Mouse (Mus musculus) stomach, embryonic 14.5 days (tissue): ENCODE data around the gene Hist1h3g. TPM values are rescaled to one million over a fixed set of nuclear protein-coding genes. Genes with fewer than 3 reads are reported as not detected.

ENCODE experiments used
- ATAC-seq: fragments of 200-750 bp; cut with Nextera tagmentation; 2 replicates; pipeline ENCODE4 v1.8.0; 2017; ENCODE audit warnings: low read depth, moderate TSS enrichment; ENCODE audit not compliant: insufficient number of reproducible peaks, insufficient read depth, low FRiP score
- H3K27ac ChIP-seq: fragments of 300-500 bp; sonication (generic); 2 replicates; pipeline ENCODE4 v1.5.1; 2014; ENCODE audit warnings: mild to moderate bottlenecking, low read length, moderate library complexity, mixed read lengths
- H3K27me3 ChIP-seq: fragments of 300-500 bp; sonication (generic); 2 replicates; pipeline ENCODE4 v1.6.1; 2014; ENCODE audit warnings: low read length, control low read depth, mixed read lengths; ENCODE audit not compliant: control insufficient read depth, insufficient read depth
- H3K36me3 ChIP-seq: fragments of 300-500 bp; sonication (generic); 2 replicates; pipeline ENCODE4 v1.6.1; 2014; ENCODE audit warnings: mild to moderate bottlenecking, control low read depth, low read length, moderate library complexity, mixed read lengths; ENCODE audit not compliant: control insufficient read depth, insufficient read depth
- H3K4me1 ChIP-seq: fragments of 300-500 bp; sonication (generic); 2 replicates; pipeline ENCODE4 v1.6.1; 2014; ENCODE audit warnings: low read length, control low read depth, mixed read lengths; ENCODE audit not compliant: control insufficient read depth, insufficient read depth
- H3K4me2 ChIP-seq: fragments of 300-500 bp; sonication (generic); replicated peaks from 2 replicates; pipeline ENCODE4 v1.6.1; 2014; ENCODE audit warnings: low read depth, low read length, control low read depth
- H3K4me3 ChIP-seq: fragments of 300-500 bp; sonication (generic); 2 replicates; pipeline ENCODE4 v1.5.1; 2014; ENCODE audit warnings: low read depth, low read length, control low read depth
- H3K9ac ChIP-seq: fragments of 300-500 bp; sonication (generic); replicated peaks from 2 replicates; pipeline ENCODE4 v1.6.1; 2014; ENCODE audit warnings: low read depth, mild to moderate bottlenecking, control low read depth, low read length, moderate library complexity, mixed read lengths
- H3K9me3 ChIP-seq: fragments of 300-500 bp; sonication (generic); 2 replicates; pipeline ENCODE4 v1.6.1; 2016; ENCODE audit warnings: low read depth, low read length, control low read depth; ENCODE audit not compliant: control insufficient read depth
- WGBS: fragments of 180-500 bp; shearing (Covaris S2); extraction: QIAGEN DNeasy Blood & Tissue Kit; methylation state at CpG from one replicate; pipeline ENCODE4 v1.1.7; 2014; 5-methylcytosine and 5-hydroxymethylcytosine counted together
- polyA plus RNA-seq: library from polyadenylated mRNA; unstranded; fragments of >200 nt; fragmentation: Nextera tagmentation; extraction: Ambion mirVana; gene quantifications from 2 replicates; pipeline ENCODE4 v1.2.1, GENCODE M21; 2014

Gene Hist1h3g
- polyA plus RNA-seq, 1 experiment from 2014 or later: 7.8 TPM

DNA sequence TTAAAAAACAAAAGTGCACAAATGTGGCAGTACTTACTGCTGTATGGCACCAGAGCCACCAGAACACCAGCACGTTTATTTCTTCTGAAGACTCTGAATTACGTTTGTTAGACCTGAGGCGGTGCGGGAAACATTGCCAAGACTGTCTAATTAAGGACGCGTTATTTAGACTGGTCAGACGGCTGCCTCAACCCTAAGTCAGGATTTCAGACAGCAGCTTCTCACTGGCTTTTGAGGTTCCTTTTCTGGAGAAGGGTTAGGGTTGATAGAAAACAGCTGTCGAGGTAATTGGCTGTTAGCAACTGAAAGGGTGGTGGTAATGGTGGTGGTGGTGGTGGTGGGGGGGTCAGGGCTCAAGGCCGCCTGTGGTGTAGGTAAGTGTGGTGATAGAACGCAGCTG lies 36.6 kb upstream of the Hist1h3g start:
- H3K9me3 ChIP-seq: no peaks in the 10 kb centered on the region
- H3K36me3 ChIP-seq: no peaks in the 10 kb centered on the region
- peaks cover 15% of the 10 kb centered on the region; the same call in 1 of the 2 replicates for H3K4me1 ChIP-seq
- peak overlapping the region; percentile 50 for H3K4me2 ChIP-seq
- WGBS: 5% methylated on average over 10 of the region's 10 CpGs
- H3K27ac ChIP-seq: no peak overlapping the region
- no peak; the same call in 1 of the 2 replicates for ATAC-seq
- H3K4me3 ChIP-seq: peak overlapping the region; percentile 28
- no peaks in the 10 kb centered on the region for H3K27me3 ChIP-seq
- H3K9ac ChIP-seq: no peak overlapping the region

- Histone ChIP-seq H3K4me1 (peaks cover 16% of the 10 kb centered on the region; the same call in 1 of the 2 replicates), H3K36me3 (no peaks in the 10 kb centered on the region), H3K4me3 (no peak overlapping the region), H3K27ac (no peak overlapping the region), H3K9me3 (no peaks in the 10 kb centered on the region), H3K9ac (no peak overlapping the region), H3K27me3 (no peaks in the 10 kb centered on the region), H3K4me2 (0 out of 2 replicates have a peak overlapping the region, but pooled peaks have one; percentile 3)
- no peak for ATAC-seq
- 17% methylated on average over 7 of the region's 7 CpGs for WGBS
Observed at GRCm38 (mm10) chr13:23499943-23500342, 35.3 kb upstream of the Hist1h3g start.

GRCm38 (mm10) chr13:23500424-23501200 lies 34.6 kb upstream of the Hist1h3g start:
- no peaks in the 10 kb centered on the region for H3K9me3 ChIP-seq
- ATAC-seq: 0 out of 2 replicates have a peak, but pooled peaks have one; percentile 65
- no peak overlapping the region for H3K9ac ChIP-seq
- H3K27me3 ChIP-seq: no peaks in the 10 kb centered on the region
- H3K36me3 ChIP-seq: no peaks in the 10 kb centered on the region
- 0 out of 2 replicates have a peak overlapping the region, but pooled peaks have one; percentile 8 for H3K4me3 ChIP-seq
- H3K4me1 ChIP-seq: peaks cover 22% of the 10 kb centered on the region; the same call in 1 of the 2 replicates
- WGBS: 5% methylated on average over 17 of the region's 17 CpGs
- H3K4me2 ChIP-seq: peak overlapping the region; percentile 27; the same call in 1 of the 2 replicates
- H3K27ac ChIP-seq: no peak overlapping the region

GRCm38 (mm10) chr13:23501511-23501910 lies 33.7 kb upstream of the Hist1h3g start:
- 23% methylated on average over 5 of the region's 5 CpGs for WGBS
- Histone ChIP-seq H3K27ac (no peak overlapping the region), H3K4me2 (peak overlapping the region; percentile 27), H3K9me3 (no peaks in the 10 kb centered on the region), H3K9ac (no peak overlapping the region), H3K27me3 (no peaks in the 10 kb centered on the region), H3K36me3 (no peaks in the 10 kb centered on the region), H3K4me3 (0 out of 2 replicates have a peak overlapping the region, but pooled peaks have one; percentile 8), H3K4me1 (peaks cover 22% of the 10 kb centered on the region; the same call in 1 of the 2 replicates)
- no peak for ATAC-seq

GRCm38 (mm10) chr13:23502031-23502567 lies 33.1 kb upstream of the Hist1h3g start:
- no peak overlapping the region for H3K27ac ChIP-seq
- H3K4me2 ChIP-seq: peak overlapping the region; percentile 27
- no peak overlapping the region for H3K9ac ChIP-seq
- WGBS: 35% methylated on average over 9 of the region's 9 CpGs
- ATAC-seq: no peak
- H3K36me3 ChIP-seq: no peaks in the 10 kb centered on the region
- H3K4me1 ChIP-seq: peaks cover 22% of the 10 kb centered on the region; the same call in 1 of the 2 replicates
- no peak overlapping the region for H3K4me3 ChIP-seq
- H3K27me3 ChIP-seq: no peaks in the 10 kb centered on the region
- H3K9me3 ChIP-seq: no peaks in the 10 kb centered on the region

DNA sequence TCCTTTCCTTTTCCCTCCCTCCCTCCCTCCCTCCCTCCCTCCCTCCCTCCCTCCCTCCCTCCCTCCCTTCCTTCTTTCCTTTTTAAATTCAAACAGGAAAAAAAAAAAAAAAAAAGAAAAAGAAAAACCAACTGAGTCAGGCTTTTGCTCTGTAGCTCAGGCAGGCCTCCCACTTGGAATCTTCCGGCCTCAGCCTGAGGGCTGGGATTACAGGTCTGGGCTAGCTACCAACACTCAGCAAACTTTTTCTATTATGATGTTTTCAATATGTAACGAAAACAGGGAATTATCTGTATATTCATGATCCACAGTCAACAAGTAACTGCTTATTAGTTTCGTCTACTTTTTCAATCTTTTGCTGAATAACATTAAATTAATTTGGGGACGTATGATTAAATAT lies 32.3 kb upstream of the Hist1h3g start:
- no peak for ATAC-seq
- Histone ChIP-seq H3K9ac (no peak overlapping the region), H3K9me3 (no peaks in the 10 kb centered on the region), H3K27ac (no peak overlapping the region), H3K27me3 (no peaks in the 10 kb centered on the region), H3K4me1 (peaks cover 18% of the 10 kb centered on the region; the same call in 1 of the 2 replicates), H3K4me2 (no peak overlapping the region), H3K4me3 (no peak overlapping the region), H3K36me3 (no peaks in the 10 kb centered on the region)
- WGBS: 55% methylated on average over 4 of the region's 4 CpGs

GRCm38 (mm10) chr13:23503797-23504196 lies 31.4 kb upstream of the Hist1h3g start:
- H3K4me1 ChIP-seq: peaks cover 13% of the 10 kb centered on the region; the same call in 1 of the 2 replicates
- no peaks in the 10 kb centered on the region for H3K27me3 ChIP-seq
- H3K9me3 ChIP-seq: no peaks in the 10 kb centered on the region
- H3K27ac ChIP-seq: no peak overlapping the region
- no peak overlapping the region for H3K9ac ChIP-seq
- H3K4me2 ChIP-seq: peak overlapping the region; percentile 16; the same call in 1 of the 2 replicates
- no peak overlapping the region for H3K4me3 ChIP-seq
- H3K36me3 ChIP-seq: no peaks in the 10 kb centered on the region
- 5% methylated on average over 9 of the region's 9 CpGs for WGBS
- ATAC-seq: no peak

DNA sequence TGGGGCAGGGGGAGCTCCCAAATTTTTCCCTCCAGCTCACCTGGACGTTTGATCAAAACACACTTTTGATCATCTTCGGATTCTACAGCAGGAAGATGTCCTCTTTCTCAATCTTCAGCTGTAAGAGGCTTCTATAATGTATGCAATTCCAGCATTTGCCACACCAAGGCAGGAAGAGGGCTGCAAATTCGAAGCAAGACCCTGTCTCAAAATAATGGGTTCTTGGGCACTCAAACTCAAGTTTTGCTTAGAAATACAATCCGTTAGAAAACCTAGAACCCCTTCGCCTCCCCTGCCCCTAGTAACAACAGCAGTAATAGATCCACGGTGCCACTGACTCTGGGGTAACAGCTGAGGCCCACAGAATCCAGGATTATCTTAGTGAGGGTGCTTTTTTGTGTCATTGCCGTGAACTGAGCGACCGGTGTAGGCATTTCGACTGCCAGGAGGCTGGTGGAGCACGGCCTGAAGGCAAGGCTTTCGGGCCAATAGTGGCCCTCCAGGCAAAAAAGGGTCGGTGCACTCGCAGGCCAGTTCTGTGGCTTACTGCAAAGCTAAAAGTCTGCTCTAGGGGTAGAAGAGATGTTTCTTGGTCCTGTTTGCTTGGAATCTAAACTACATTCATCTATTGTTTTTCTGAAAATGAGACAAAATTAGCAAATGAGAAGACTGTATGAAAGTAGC lies 29.4 kb upstream of the Hist1h3g start:
- Histone ChIP-seq H3K4me2 (peak overlapping the region; percentile 31), H3K4me3 (peak overlapping the region; percentile 18), H3K27ac (no peak overlapping the region), H3K36me3 (no peaks in the 10 kb centered on the region), H3K9ac (no peak overlapping the region), H3K4me1 (peaks cover 12% of the 10 kb centered on the region; the same call in 1 of the 2 replicates), H3K27me3 (no peaks in the 10 kb centered on the region), H3K9me3 (no peaks in the 10 kb centered on the region)
- ATAC-seq: 0 out of 2 replicates have a peak, but pooled peaks have one; percentile 24
- 14% methylated on average over 14 of the region's 14 CpGs for WGBS
